28 mouse cellular contexts compared by ENCODE assay signal in genomic region chr8:81512826-81513225, GRCm38 (mm10).
"Had no signal": no experiment of that assay in that cellular context is flagged by ENCODE, and none has a peak within 500 bp of the region (broad histone marks: within the 10 kb centered on the region; RNA-seq: fewer than 3 reads in every experiment).

No protein-coding gene starts in this region.

- H3K4me2 ChIP-seq: embryonic facial prominence, embryonic 12.5 days; embryonic facial prominence, embryonic 13.5 days; embryonic facial prominence, embryonic 15.5 days; forebrain, embryonic 12.5 days; forebrain, embryonic 13.5 days; forebrain, embryonic 15.5 days; heart, embryonic 11.5 days had no signal

- H3K9ac ChIP-seq: embryonic facial prominence, embryonic 12.5 days; embryonic facial prominence, embryonic 13.5 days; embryonic facial prominence, embryonic 15.5 days; forebrain, embryonic 12.5 days; forebrain, embryonic 13.5 days; forebrain, embryonic 15.5 days; forebrain, postnatal 0 days had no signal

- DNase-seq: cerebellum, adult 2 months; cerebellum, adult 8-10 months; cerebellum, adult 9-10 months; cerebellum, adult 9-11 months; cerebellum, postnatal 10 days; cerebellum, postnatal 14 days; cerebellum, postnatal 25 days; cerebellum, postnatal 36 days; embryo, embryonic 11 days; forebrain, postnatal 0 days; gastrocnemius, adult 2 months; gastrocnemius, postnatal 10 days; gastrocnemius, postnatal 14 days; gastrocnemius, postnatal 25 days; gastrocnemius, postnatal 36 days; heart, adult 11 months; heart, adult 18-20 months; heart, adult 2 months had no signal

- H3K4me1 ChIP-seq: embryonic facial prominence, embryonic 12.5 days; forebrain, embryonic 10.5 days; forebrain, embryonic 12.5 days; forebrain, embryonic 13.5 days; forebrain, embryonic 15.5 days had no signal

- H3K9me3 ChIP-seq: embryonic facial prominence, embryonic 12.5 days; embryonic facial prominence, embryonic 13.5 days; embryonic facial prominence, embryonic 15.5 days; forebrain, embryonic 10.5 days; forebrain, embryonic 12.5 days; forebrain, embryonic 13.5 days; forebrain, embryonic 15.5 days; heart, embryonic 10.5 days had no signal

- ATAC-seq: forebrain, embryonic 15.5 days; forebrain, postnatal 0 days had no signal

- H3K27me3 ChIP-seq: embryonic facial prominence, embryonic 12.5 days; embryonic facial prominence, embryonic 15.5 days; forebrain, embryonic 12.5 days; forebrain, embryonic 13.5 days; forebrain, embryonic 15.5 days had no signal

- H3K27ac ChIP-seq: embryonic facial prominence, embryonic 12.5 days; embryonic facial prominence, embryonic 13.5 days; embryonic facial prominence, embryonic 15.5 days; forebrain, embryonic 10.5 days; forebrain, embryonic 12.5 days; forebrain, embryonic 13.5 days; forebrain, embryonic 15.5 days; gastrocnemius, adult 2 months; heart, adult 2 months; heart, embryonic 10.5 days had no signal

- H3K4me3 ChIP-seq: embryonic facial prominence, embryonic 12.5 days; embryonic facial prominence, embryonic 13.5 days; embryonic facial prominence, embryonic 15.5 days; erythroblast, embryonic 14.5 days; forebrain, embryonic 10.5 days; forebrain, embryonic 12.5 days; forebrain, embryonic 13.5 days; forebrain, embryonic 15.5 days; gastrocnemius, adult 2 months; heart, adult 2 months; heart, embryonic 10.5 days had no signal

- H3K36me3 ChIP-seq: embryonic facial prominence, embryonic 12.5 days; embryonic facial prominence, embryonic 13.5 days; embryonic facial prominence, embryonic 15.5 days; forebrain, embryonic 10.5 days; forebrain, embryonic 12.5 days; forebrain, embryonic 15.5 days; heart, embryonic 10.5 days had no signal
